Mouse (Mus musculus): ENCODE results near the gene Cd81. TPM values are rescaled to one million over a fixed set of nuclear protein-coding genes. Genes with fewer than 3 reads are reported as not detected.

Cd81 gene
- total and polyA plus RNA-seq, 3 experiments = 105 to 133 TPM; not detected in 1

DNA sequence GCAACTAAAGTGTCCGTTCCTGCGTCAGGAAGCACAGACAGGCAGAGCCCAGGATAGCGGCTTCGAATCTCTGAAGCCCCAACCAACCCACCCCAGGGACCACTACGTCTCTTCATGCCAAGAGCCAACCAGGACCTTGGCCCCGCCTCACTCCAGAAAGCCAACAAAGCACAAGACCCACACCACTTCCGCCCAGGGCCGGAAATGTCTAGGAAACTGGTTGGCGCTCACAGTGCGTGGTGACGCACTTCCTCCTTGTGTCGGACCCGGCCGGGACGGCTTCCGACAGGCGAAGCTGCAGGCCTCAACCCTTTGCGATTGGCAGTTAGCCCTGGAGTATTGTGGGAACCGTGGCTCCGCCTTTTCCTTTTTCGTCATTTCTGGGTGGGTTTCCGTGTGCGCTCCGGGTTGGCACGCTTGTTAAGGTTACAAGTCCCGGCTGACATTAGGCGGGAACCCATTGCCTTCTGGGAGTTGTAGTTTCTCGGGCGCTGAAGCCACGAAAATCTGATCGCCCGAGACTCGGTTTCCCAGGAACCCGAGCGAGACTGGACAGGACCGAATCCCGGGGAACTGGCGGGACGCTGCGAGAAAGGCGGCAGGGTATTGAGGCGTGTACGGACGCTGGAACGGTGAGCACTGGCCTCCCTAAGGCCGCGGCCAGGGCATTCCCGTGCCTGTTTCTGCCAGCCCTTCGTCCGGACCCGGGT lies 16.5 kb downstream of the Cd81 start, which contains the start of gene Tssc4 (continued):
- TF ChIP-seq ZKSCAN1 (IDR thresholded peaks at IDR 0.05; ENCODE audit: low read depth, low read length) = no peak
- TF ChIP-seq USF2 (IDR thresholded peaks at IDR 0.05; ENCODE audit: borderline replicate concordance in 1 of 2, insufficient read depth in 1 of 2, low read depth in 1 of 2, low read length in 2 of 2) = no peak
- TF ChIP-seq SIN3A (IDR thresholded peaks at IDR 0.05; ENCODE audit: low read length) = peak; percentile 91
- TF ChIP-seq GATA1 (IDR thresholded peaks at IDR 0.05; ENCODE audit: low read depth, low read length) = no peak
- TF ChIP-seq POLR2A (IDR thresholded peaks at IDR 0.05; ENCODE audit: control insufficient read depth in 1 of 2, insufficient read depth in 1 of 2, low read depth in 1 of 2, low read length in 2 of 2, poor library complexity in 1 of 2) = peak; percentile 51 to 76; a peak in 3 of 4 replicates
- TF ChIP-seq GABPA (IDR thresholded peaks at IDR 0.05; ENCODE audit: low read depth, low read length) = no peak
- TF ChIP-seq ZNF384 (IDR thresholded peaks at IDR 0.05; ENCODE audit: low read depth, low read length) = no peak
- TF ChIP-seq RCOR1 (IDR thresholded peaks at IDR 0.05; ENCODE audit: low read depth, low read length) = no peak
- TF ChIP-seq MAFK (IDR thresholded peaks at IDR 0.05; ENCODE audit: borderline replicate concordance, low read depth, low read length) = no peak
- no peak for TF ChIP-seq EP300 (IDR thresholded peaks at IDR 0.05; ENCODE audit: low read depth in 1 of 2, low read length in 2 of 2)
- peak; percentile 72 for TF ChIP-seq CHD2 (IDR thresholded peaks at IDR 0.05; ENCODE audit: low read length)
- peak; percentile 66 for TF ChIP-seq MYB (IDR thresholded peaks at IDR 0.05; ENCODE audit: low read depth, low read length)
- peak; percentile 29; the same call in 1 of the 2 replicates for TF ChIP-seq USF1 (IDR thresholded peaks at IDR 0.05; ENCODE audit: low read depth, low read length)

DNA sequence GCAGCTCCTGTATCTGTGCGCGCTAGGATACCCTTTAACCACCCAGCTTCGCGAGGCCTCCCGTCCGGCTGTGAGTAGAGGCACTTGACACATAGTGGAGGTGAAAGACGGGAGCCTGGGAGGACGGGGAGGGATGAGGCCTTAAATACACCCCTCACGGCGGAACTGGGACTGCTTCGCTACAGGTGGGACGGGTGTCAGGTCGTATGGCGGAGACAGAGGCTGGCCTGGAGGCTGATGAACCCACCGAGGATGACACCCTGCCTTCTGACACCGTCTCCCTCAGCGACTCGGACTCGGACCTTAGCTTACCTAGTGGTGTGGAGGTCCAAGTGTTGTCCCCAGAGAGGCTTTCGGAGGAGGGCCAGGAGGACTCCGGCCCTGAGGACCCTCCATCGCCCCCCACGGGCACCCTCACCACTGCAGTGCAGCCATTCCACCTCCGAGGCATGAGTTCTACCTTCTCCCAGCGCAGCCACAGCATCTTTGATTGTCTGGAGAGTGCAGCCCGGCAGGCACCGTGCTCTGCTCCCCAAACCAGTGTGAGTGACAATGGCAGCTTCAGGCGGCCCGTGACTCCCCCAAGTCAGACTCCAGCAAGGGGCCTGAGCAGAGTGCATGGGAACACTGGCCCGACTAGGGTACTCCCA lies 17.3 kb downstream of the Cd81 start:
- DNase-seq (ENCODE audit: low read depth, low spot score) = peak; percentile 17
- H3K36me3 ChIP-seq (ENCODE audit: control insufficient read depth in 1 of 2, insufficient read depth in 2 of 2, low read length in 2 of 2) = peaks cover 0 to 6% of the 10 kb centered on the region in 2 experiments; a peak in 2 of 4 replicates

DNA sequence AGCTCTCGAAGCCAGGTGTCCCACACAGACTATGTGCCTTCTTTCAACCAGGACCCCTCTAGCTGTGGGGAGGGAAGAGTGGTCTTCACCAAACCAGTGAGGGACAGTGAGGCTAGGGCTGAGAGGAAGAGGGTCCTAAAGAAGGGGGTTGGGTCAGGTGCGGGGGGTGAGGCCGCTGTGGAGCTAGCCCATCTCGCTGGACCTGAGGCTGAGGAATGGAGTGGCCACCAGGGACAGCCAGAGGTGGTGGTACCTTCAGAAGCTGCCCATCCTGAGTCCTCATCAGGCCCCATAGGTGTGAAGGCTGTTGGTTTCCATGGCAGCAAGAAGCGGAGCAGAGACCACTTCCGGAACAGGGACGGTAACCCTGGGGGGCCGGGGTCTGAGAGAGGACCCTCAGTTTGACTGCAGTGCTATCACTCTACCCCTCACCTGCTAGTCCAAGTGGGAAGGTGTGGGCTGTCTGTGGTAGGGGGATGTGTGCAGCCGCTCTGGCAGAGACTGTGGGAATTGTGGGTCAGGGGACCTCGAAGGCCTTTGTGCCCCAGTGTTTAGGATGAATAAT lies 18.0 kb downstream of the Cd81 start:
- H3K27me3 ChIP-seq (ENCODE audit: control insufficient read depth in 1 of 2, insufficient read depth in 2 of 2, low read length in 2 of 2) = no peaks in the 10 kb centered on the region
- TF ChIP-seq NELFE (IDR thresholded peaks at IDR 0.05; ENCODE audit: low read depth, low read length) = no peak
- TF ChIP-seq BHLHE40 (IDR thresholded peaks at IDR 0.05; ENCODE audit: borderline replicate concordance, low read depth, low read length) = no peak
- TF ChIP-seq USF2 (IDR thresholded peaks at IDR 0.05; ENCODE audit: borderline replicate concordance in 1 of 2, insufficient read depth in 1 of 2, low read depth in 1 of 2, low read length in 2 of 2) = no peak
- no peak for TF ChIP-seq SIN3A (IDR thresholded peaks at IDR 0.05; ENCODE audit: low read length)
- no peak for TF ChIP-seq USF1 (IDR thresholded peaks at IDR 0.05; ENCODE audit: low read depth, low read length)
- no peak for TF ChIP-seq RAD21 (IDR thresholded peaks at IDR 0.05; ENCODE audit: low read depth, low read length)
- no peak for TF ChIP-seq ZMIZ1 (IDR thresholded peaks at IDR 0.05; ENCODE audit: low read depth, low read length)
- no peak for TF ChIP-seq E2F4 (IDR thresholded peaks at IDR 0.05; ENCODE audit: borderline replicate concordance, low read depth, low read length)
- no peak for TF ChIP-seq ELF1 (IDR thresholded peaks at IDR 0.05; ENCODE audit: low read depth, low read length)
- no peak for TF ChIP-seq HCFC1 (IDR thresholded peaks at IDR 0.05; ENCODE audit: low read depth, low read length)
- no peak for TF ChIP-seq ETS1 (IDR thresholded peaks at IDR 0.05; ENCODE audit: low read depth, low read length)
- no peak for TF ChIP-seq MYB (IDR thresholded peaks at IDR 0.05; ENCODE audit: low read depth, low read length)
- no peak for TF ChIP-seq TCF12 (IDR thresholded peaks at IDR 0.05; ENCODE audit: low read depth, low read length)
- peaks cover 0 to 17% of the 10 kb centered on the region in 2 experiments; a peak in 2 of 4 replicates for H3K4me1 ChIP-seq (ENCODE audit: control insufficient read depth in 1 of 2, insufficient read depth in 2 of 2, low read length in 2 of 2)

More for the DNA sequence above, 17.3 kb downstream of the Cd81 start:
- Histone ChIP-seq H3K9ac (ENCODE audit: control insufficient read depth, low read depth, low read length, poor library complexity, severe bottlenecking) (peak overlapping the region; percentile 78), H3K27ac (ENCODE audit: control insufficient read depth, low read depth, low read length) (peak overlapping the region; percentile 63), H3K27me3 (ENCODE audit: control insufficient read depth in 1 of 2, insufficient read depth in 2 of 2, low read length in 2 of 2) (no peaks in the 10 kb centered on the region), H3K4me3 (ENCODE audit: control insufficient read depth in 1 of 2, insufficient read depth in 1 of 2, low read depth in 2 of 2, low read length in 2 of 2) (peak overlapping the region; percentile 41 to 73), H3K4me1 (ENCODE audit: control insufficient read depth in 1 of 2, insufficient read depth in 2 of 2, low read length in 2 of 2) (peaks cover 0 to 17% of the 10 kb centered on the region in 2 experiments; a peak in 2 of 4 replicates), H3K79me2 (ENCODE audit: control insufficient read depth, insufficient read depth, low read length, poor library complexity) (peaks cover 15% of the 10 kb centered on the region), H3K9me3 (replicated peaks; ENCODE audit: insufficient read depth, low read length) (no peaks in the 10 kb centered on the region)
- no peak for TF ChIP-seq BHLHE40 (IDR thresholded peaks at IDR 0.05; ENCODE audit: borderline replicate concordance, low read depth, low read length)

More for the DNA sequence above, 18.0 kb downstream of the Cd81 start:
- H3K4me3 ChIP-seq (ENCODE audit: control insufficient read depth in 1 of 2, insufficient read depth in 1 of 2, low read depth in 2 of 2, low read length in 2 of 2) = peak overlapping the region; percentile 41 to 73
- DNase-seq (ENCODE audit: low read depth, low spot score) = no peak
- no peaks in the 10 kb centered on the region for H3K9me3 ChIP-seq (replicated peaks; ENCODE audit: insufficient read depth, low read length)
- H3K36me3 ChIP-seq (ENCODE audit: control insufficient read depth in 1 of 2, insufficient read depth in 2 of 2, low read length in 2 of 2) = peaks cover 0 to 6% of the 10 kb centered on the region in 2 experiments; a peak in 2 of 4 replicates
- peak overlapping the region; percentile 78 for H3K9ac ChIP-seq (ENCODE audit: control insufficient read depth, low read depth, low read length, poor library complexity, severe bottlenecking)
- no peak overlapping the region for H3K27ac ChIP-seq (ENCODE audit: control insufficient read depth, low read depth, low read length)
- peaks cover 15% of the 10 kb centered on the region for H3K79me2 ChIP-seq (ENCODE audit: control insufficient read depth, insufficient read depth, low read length, poor library complexity)

Measured in MEL (cell line).